Mouse (Mus musculus) neural tube, embryonic 14.5 days (tissue): ENCODE measurements around the gene Gpc6. TPM values are rescaled to one million over a fixed set of nuclear protein-coding genes. Genes with fewer than 3 reads are reported as not detected.

Source experiments
- ATAC-seq: fragments of 200-750 bp; cut with Nextera tagmentation; 2 replicates; pipeline ENCODE4 v1.8.0; 2017; ENCODE audit warnings: low read depth, mild to moderate bottlenecking, moderate TSS enrichment, moderate library complexity
- H3K27ac ChIP-seq: fragments of 300-500 bp; sonication (generic); 2 replicates; pipeline ENCODE4 v1.5.1; 2014; ENCODE audit warnings: low read depth, mild to moderate bottlenecking, control low read depth, low read length, moderate library complexity, mixed read lengths
- H3K27me3 ChIP-seq: fragments of 300-500 bp; sonication (generic); 2 replicates; pipeline ENCODE4 v1.6.1; 2014; ENCODE audit warnings: low read length; ENCODE audit not compliant: control insufficient read depth, insufficient read depth
- H3K36me3 ChIP-seq: fragments of 300-500 bp; sonication (generic); 2 replicates; pipeline ENCODE4 v1.6.1; 2014; ENCODE audit warnings: low read length, mixed read lengths; ENCODE audit not compliant: control insufficient read depth, insufficient read depth
- H3K4me1 ChIP-seq: fragments of 300-500 bp; sonication (generic); 2 replicates; pipeline ENCODE4 v1.6.1; 2014; ENCODE audit warnings: low read length; ENCODE audit not compliant: control insufficient read depth, insufficient read depth
- H3K4me2 ChIP-seq: fragments of 300-500 bp; sonication (generic); 2 replicates; pipeline ENCODE4 v1.6.1; 2014; ENCODE audit warnings: mild to moderate bottlenecking, low read depth, low read length, control low read depth
- H3K4me3 ChIP-seq: fragments of 300-500 bp; sonication (generic); 2 replicates; pipeline ENCODE4 v1.5.1; 2014; ENCODE audit warnings: low read depth, low read length, control low read depth, mixed read lengths
- H3K9ac ChIP-seq: fragments of 300-500 bp; sonication (generic); replicated peaks from 2 replicates; pipeline ENCODE4 v1.6.1; 2014; ENCODE audit warnings: low read depth, mild to moderate bottlenecking, control low read depth, low read length, mixed read lengths
- H3K9me3 ChIP-seq: fragments of 300-500 bp; sonication (generic); 2 replicates; pipeline ENCODE4 v1.6.1; 2016; ENCODE audit warnings: low read length; ENCODE audit not compliant: control insufficient read depth
- WGBS: fragments of 180-500 bp; shearing (Covaris S2); extraction: QIAGEN DNeasy Blood & Tissue Kit; methylation state at CpG from one replicate; pipeline ENCODE4 v1.1.7; 2014; 5-methylcytosine and 5-hydroxymethylcytosine counted together
- polyA plus RNA-seq: library from polyadenylated mRNA; unstranded; fragments of >200 nt; fragmentation: Nextera tagmentation; extraction: Ambion mirVana; gene quantifications from 2 replicates; pipeline ENCODE4 v1.2.1, GENCODE M21; 2014

Gpc6 gene
- polyA plus RNA-seq, 1 experiment from 2014 or later = 20.8 TPM

DNA sequence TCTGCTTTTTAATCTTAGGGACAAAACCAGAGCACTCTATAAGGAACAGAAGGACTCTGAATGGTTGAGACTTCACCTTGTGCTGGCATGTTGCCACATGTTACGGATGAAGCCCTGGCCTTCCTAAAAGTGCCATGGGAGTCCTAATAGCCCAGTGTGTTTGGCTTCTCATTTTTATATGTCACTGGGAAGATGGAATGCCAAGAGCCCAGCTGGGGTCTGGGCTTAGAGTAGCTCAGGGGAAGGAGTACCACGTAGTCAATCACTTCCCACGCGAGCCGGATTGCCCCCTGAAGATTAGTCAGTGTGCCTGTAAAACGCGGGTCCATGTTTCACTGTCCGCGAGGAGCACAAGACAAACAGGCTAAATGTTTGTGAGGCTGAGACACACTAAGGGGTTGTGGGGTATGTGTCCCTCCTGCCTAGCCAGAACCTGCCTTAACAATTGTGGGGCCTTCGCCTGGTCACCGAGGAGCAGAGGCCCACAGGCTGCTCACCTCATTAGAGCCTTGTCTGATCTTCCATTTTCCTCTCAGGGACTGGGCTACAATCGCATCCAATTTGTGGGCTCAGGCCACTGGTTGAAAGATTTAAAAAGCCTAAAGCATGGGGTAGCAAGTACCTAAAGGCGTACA is 852.9 kb downstream of the Gpc6 start:
- Histone ChIP-seq H3K27ac (no peak overlapping the region), H3K4me1 (0 out of 2 replicates have a peak, but pooled peaks cover 4% of the 10 kb centered on the region), H3K9ac (no peak overlapping the region), H3K9me3 (no peaks in the 10 kb centered on the region), H3K27me3 (no peaks in the 10 kb centered on the region), H3K4me2 (no peak overlapping the region), H3K36me3 (no peaks in the 10 kb centered on the region), H3K4me3 (no peak overlapping the region)
- WGBS = 40% methylated on average over 13 of the region's 13 CpGs
- ATAC-seq = peak; percentile 73; the same call in 1 of the 2 replicates

DNA sequence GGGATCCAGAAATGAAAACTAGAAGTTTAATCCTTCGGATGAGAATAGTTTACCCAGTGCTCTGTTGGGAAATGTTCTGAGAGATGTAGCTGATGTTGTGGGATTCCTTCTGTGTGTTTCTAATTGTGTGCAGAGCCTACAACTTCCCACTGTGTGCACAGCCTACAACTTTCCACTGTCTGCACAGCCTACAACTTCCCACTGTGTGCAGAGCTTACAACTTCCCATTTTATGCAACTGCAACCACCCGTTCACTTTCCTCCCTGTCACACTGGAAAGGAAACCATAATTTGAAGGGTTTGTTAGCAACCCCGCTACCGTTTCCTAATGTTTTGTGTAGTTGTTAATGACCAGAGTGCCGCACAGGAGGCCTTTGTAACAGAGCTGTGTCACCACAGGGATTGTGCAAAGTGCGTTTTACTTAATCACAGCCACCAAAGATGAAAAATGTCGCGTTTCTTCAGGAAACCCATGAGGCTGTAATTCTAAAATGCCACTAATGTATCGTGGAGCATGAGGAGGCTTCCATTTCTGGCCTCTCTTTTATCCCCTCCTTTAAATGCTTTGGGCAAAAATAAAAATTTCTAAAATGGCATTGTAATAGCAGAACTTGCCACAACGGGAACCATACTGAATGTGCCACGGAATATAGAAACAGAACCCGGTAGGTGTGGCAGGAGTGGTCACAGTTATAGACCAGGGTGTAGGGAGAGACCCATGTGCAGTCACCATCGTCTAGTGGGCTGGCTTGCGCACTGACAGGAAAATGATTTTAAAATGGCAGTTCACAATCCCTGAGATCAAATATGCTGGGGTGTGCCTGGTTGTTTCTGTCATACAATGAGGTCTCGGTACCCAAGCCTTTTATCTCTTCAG is 853.7 kb downstream of the Gpc6 start:
- Histone ChIP-seq H3K4me2 (no peak overlapping the region), H3K9ac (no peak overlapping the region), H3K9me3 (no peaks in the 10 kb centered on the region), H3K4me3 (no peak overlapping the region), H3K27me3 (no peaks in the 10 kb centered on the region), H3K36me3 (no peaks in the 10 kb centered on the region), H3K4me1 (0 out of 2 replicates have a peak, but pooled peaks cover 4% of the 10 kb centered on the region), H3K27ac (no peak overlapping the region)
- whole genome bisulfite sequencing = 51% methylated on average over 15 of the region's 15 CpGs
- ATAC-seq = peak; percentile 41; the same call in 1 of the 2 replicates

DNA sequence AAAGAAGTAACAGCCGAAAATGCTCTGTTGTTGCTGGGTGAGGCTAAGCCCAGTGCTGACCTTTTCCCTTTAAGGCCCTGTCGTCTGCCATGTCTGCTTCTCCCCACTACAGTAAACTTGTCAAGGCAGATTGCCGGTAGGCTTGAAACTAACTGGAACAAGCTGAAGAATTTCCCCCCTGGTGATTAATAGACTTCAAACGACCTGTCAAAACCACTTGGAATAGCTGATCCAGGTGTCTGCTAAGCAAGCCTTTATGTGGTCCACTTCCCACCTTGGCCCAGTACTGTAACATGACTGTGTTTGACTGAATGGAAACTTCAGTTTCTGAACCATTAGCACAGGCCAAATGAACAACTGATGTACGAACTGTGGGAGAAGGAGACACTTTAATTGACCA is 856.6 kb downstream of the Gpc6 start:
- H3K27me3 ChIP-seq = no peaks in the 10 kb centered on the region
- no peaks in the 10 kb centered on the region for H3K9me3 ChIP-seq
- 65% methylated on average over 5 of the region's 5 CpGs for WGBS
- no peaks in the 10 kb centered on the region for H3K36me3 ChIP-seq
- H3K9ac ChIP-seq = no peak overlapping the region
- 0 out of 2 replicates have a peak, but pooled peaks cover 4% of the 10 kb centered on the region for H3K4me1 ChIP-seq
- H3K4me3 ChIP-seq = no peak overlapping the region
- ATAC-seq = no peak
- H3K4me2 ChIP-seq = no peak overlapping the region
- H3K27ac ChIP-seq = no peak overlapping the region

DNA sequence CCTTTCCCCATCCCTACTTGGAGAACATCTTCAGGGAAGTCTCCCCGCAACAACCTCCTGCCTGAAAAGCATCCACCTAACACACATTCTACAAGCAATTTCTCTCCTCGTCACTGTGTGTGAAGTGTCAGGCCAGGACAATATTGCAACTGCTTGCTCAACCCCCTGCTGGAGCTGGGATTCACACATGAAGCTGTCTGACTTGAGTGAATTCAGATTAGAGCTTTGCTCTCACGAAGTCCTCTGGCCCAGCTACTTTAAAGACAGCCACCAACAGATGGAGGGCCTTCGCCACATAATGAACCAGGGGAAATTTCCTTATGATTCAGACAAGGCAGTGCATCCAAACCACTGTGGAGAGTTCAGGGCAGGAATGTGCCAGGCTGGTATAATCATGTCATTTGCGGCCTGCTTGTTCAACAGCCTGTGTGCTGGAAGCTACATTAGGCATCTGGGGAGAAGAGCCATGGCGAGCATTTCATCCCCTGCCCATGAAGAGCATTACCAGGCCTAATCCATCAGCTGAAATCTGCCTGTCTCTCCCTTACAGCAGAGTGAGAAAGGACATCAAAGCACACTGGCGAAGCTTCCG is 858.7 kb downstream of the Gpc6 start:
- WGBS = 66% methylated on average over 8 of the region's 8 CpGs
- Histone ChIP-seq H3K36me3 (no peaks in the 10 kb centered on the region), H3K4me1 (0 out of 2 replicates have a peak, but pooled peaks cover 4% of the 10 kb centered on the region), H3K9ac (no peak overlapping the region), H3K9me3 (no peaks in the 10 kb centered on the region), H3K4me3 (no peak overlapping the region), H3K27me3 (no peaks in the 10 kb centered on the region), H3K27ac (no peak overlapping the region), H3K4me2 (no peak overlapping the region)
- 0 out of 2 replicates have a peak, but pooled peaks have one; percentile 22 for ATAC-seq

DNA sequence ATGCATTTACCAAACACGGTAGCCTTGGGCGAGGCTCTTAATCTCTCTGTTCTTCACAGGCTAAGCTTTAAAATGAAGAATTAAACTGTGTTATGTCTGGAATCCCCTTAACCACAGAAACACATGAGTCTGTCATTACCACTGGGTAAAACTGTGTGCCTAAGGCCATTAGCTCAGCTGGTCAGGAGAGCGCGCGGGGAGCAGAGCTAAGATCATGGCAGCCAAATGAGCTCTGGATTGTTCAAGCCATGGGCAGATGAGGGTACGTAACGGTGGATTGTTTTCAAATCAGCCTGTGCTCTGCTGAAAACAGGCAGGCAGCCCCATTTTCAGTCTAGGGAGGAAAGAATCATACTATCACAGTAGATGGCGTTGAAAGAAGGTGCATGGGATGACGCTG is 859.8 kb downstream of the Gpc6 start:
- Histone ChIP-seq H3K9me3 (no peaks in the 10 kb centered on the region), H3K27me3 (no peaks in the 10 kb centered on the region), H3K27ac (no peak overlapping the region), H3K9ac (no peak overlapping the region), H3K4me2 (no peak overlapping the region), H3K36me3 (no peaks in the 10 kb centered on the region), H3K4me3 (no peak overlapping the region), H3K4me1 (no peaks in the 10 kb centered on the region)
- peak; percentile 80; the same call in 1 of the 2 replicates for ATAC-seq
- 55% methylated on average over 9 of the region's 9 CpGs for WGBS

DNA sequence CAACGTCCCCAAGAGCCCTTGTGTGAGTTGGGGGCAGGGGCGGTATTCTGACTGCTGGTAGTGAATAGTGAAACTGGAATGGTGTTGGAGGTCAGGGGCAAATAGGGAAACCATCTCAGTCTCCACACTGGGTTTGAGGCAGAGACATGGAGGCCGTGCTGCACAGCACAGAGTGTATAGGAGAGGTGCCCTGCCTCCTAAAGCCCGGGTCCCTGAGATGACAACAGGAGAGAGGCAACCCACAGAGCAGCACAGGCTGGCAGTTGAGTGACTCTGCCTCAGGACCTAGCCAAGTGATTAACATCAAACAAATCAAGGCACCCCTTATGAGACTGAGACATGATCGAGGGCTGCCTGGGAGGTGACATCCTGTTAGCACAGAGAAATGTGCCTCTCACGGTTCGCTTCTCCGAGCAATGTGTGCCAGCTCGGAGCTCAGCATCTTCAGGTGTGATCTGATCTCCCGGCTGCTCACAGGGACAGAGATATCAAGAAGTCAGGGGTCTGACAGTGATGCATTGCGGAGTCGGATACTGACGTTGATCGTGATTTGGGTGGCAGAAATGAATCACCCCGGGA is 860.5 kb downstream of the Gpc6 start:
- Histone ChIP-seq H3K4me2 (no peak overlapping the region), H3K27me3 (no peaks in the 10 kb centered on the region), H3K9me3 (no peaks in the 10 kb centered on the region), H3K4me1 (no peaks in the 10 kb centered on the region), H3K9ac (no peak overlapping the region), H3K36me3 (no peaks in the 10 kb centered on the region), H3K27ac (no peak overlapping the region), H3K4me3 (no peak overlapping the region)
- ATAC-seq = peak; percentile 36; the same call in 1 of the 2 replicates
- WGBS = 62% methylated on average over 15 of the region's 15 CpGs

DNA sequence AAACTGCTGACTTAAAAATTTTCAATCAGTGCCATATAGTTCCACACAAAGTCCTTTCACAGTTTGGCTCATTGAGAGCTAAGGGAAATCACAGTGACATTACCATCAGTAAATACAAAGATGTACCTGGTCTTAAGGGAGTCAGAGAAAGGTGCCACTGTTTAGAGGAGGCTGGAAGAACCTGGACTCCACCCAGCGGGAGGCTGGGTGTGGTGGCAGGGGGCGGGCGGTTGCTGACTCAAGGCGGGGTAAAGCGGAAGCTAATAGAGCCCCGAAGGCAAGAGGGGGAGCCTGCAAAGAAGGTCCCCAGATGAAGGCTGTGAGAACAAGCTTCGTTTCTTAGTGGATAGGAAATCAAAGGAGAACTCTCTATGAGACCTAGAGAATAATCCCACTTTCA is 861.5 kb downstream of the Gpc6 start:
- H3K27me3 ChIP-seq = no peaks in the 10 kb centered on the region
- H3K27ac ChIP-seq = no peak overlapping the region
- no peaks in the 10 kb centered on the region for H3K36me3 ChIP-seq
- H3K4me1 ChIP-seq = no peaks in the 10 kb centered on the region
- no peak overlapping the region for H3K9ac ChIP-seq
- WGBS = 59% methylated on average over 7 of the region's 7 CpGs
- H3K9me3 ChIP-seq = no peaks in the 10 kb centered on the region
- H3K4me2 ChIP-seq = no peak overlapping the region
- no peak overlapping the region for H3K4me3 ChIP-seq
- ATAC-seq = no peak

DNA sequence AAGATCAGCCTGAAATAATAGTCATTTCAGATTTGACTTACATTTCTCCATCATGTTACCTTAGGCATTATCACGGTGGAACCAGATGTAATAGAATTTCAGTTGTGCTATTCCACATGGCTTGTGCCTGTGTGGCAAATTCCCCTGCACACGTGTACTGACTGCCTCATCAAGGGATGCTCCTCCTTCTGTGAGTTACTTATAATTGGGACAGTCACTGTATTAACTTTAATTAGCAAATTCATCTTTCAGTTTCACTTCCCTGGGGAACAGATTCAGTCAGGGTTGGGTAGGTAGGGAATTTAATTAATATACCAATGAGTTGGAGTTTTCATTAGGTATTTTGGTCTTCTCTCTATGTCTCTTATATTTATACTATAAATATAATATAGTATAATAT is 869.8 kb downstream of the Gpc6 start:
- Histone ChIP-seq H3K4me2 (no peak overlapping the region), H3K27ac (no peak overlapping the region), H3K4me1 (no peaks in the 10 kb centered on the region), H3K9me3 (no peaks in the 10 kb centered on the region), H3K9ac (no peak overlapping the region), H3K36me3 (no peaks in the 10 kb centered on the region), H3K4me3 (no peak overlapping the region), H3K27me3 (no peaks in the 10 kb centered on the region)
- 63% methylated on average over 2 of the region's 2 CpGs for WGBS
- peak; percentile 46; the same call in 1 of the 2 replicates for ATAC-seq
